Mouse (Mus musculus) liver, adult 10 weeks (tissue): ENCODE results near the gene Hsd17b6. TPM values are rescaled to one million over a fixed set of nuclear protein-coding genes. Genes with fewer than 3 reads are reported as not detected.

ENCODE experiments used
- polyA plus RNA-seq: library from polyadenylated mRNA; stranded (reverse); fragments of 350-450 nt; fragmentation: Illumina TruSeq; extraction: RNeasy Lipid Tissue Mini Kit (QIAGEN cat#74804); gene quantifications from one replicate; pipeline ENCODE4 v1.2.3, GENCODE M21; 2014; ENCODE audit warnings: low read depth, low replicate concordance

Hsd17b6 gene
- 319 TPM for polyA plus RNA-seq

DNA sequence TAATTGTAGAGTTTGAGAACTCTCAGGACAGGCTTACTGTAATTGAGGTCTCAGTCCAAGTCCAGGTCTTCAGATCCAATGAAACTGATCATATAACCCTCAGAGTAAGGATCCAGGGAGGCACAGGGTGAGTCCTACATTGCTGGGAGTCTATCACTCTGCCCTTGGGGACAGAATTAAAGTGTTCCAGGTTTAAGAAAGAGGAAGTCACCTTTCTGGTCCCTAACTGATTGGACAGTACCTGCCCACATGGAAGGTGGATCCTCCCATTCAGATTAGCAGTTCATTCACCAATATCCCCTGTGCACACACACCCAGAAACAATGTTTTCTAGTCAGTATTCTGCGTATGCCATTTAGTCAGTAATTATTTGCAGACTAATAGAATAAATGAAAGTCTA lies at the start of gene Hsd17b6:
Gene Hsd17b6 (minus strand): TSS at position 166 of the 400 bp plus-strand sequence.

DNA sequence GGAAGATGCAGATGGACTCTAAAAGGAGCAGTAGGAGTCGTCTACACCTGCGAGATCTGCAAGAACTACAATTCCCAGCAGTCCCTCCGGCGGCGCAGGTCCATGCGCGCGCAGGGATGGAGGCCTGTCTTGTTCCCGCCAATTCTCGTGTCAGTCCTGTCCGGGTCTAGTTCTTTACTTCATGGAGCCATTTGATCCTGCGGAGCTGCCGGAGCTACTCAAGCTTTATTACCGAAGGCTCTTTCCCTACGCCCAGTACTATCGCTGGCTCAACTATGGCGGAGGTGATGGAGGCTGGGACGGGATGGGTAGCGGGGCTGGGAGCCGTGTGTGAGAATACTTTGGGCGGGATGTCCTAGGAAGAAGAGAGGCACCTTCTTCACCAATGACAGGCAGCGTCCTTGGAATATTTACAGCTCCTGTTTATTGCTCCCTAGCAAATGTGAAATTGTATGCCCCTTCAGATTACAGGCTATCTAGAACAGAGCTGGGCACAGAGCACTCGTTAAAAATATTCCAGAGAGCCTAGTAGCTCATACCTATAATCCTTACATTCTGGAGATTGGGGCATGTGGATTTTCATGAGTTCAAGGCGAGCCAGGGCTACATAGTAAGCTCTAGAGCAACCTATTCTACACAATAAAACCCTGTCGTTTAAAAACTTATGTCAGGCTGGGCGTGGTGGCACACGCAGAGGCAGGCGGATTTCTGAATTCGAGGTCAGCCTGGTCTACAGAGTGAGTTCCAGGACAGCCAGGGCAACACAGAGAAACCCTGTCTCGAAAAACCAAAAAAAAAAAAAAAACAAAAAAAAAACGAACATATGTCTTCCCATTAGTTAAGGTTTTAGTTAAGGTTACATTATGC lies 7.9 kb upstream of the Hsd17b6 start, which contains the start of gene Prim1:
Gene Prim1 (plus strand): TSS at position 101 of the 867 bp plus-strand sequence.

Other genes starting within 250 kb of the Hsd17b6 start
- gene Rdh1, start 247.9 kb downstream of the Hsd17b6 start, polyA plus RNA-seq: 0.48 TPM
- 0.74 TPM for gene Rdh16f1, start 247.8 kb downstream of the Hsd17b6 start, polyA plus RNA-seq
- 71.6 TPM for gene Rdh9, start 231.2 kb downstream of the Hsd17b6 start, polyA plus RNA-seq
- 120 TPM for gene Rdh16, start 206.5 kb downstream of the Hsd17b6 start, polyA plus RNA-seq
- gene Rdh19, start 157.7 kb downstream of the Hsd17b6 start, polyA plus RNA-seq: not detected
- 138 TPM for gene Rdh16f2, start 141.1 kb downstream of the Hsd17b6 start, polyA plus RNA-seq
- gene Rdh7, start 118.8 kb downstream of the Hsd17b6 start, polyA plus RNA-seq: 595 TPM
- 27.0 TPM for gene Sdr9c7, start 109.1 kb downstream of the Hsd17b6 start, polyA plus RNA-seq
- 4.3 TPM for gene Prim1, start 7.6 kb upstream of the Hsd17b6 start, polyA plus RNA-seq
- 612 TPM for gene Naca, start 28.0 kb upstream of the Hsd17b6 start, polyA plus RNA-seq
- 279 TPM for gene Ptges3, start 51.3 kb upstream of the Hsd17b6 start, polyA plus RNA-seq
- gene Atp5b, start 75.7 kb upstream of the Hsd17b6 start, polyA plus RNA-seq: 730 TPM
- 5.9 TPM for gene Baz2a, start 84.0 kb upstream of the Hsd17b6 start, polyA plus RNA-seq
- gene Rbms2, start 172.7 kb upstream of the Hsd17b6 start, polyA plus RNA-seq: 5.7 TPM
- 171 TPM for gene Gls2, start 186.8 kb upstream of the Hsd17b6 start, polyA plus RNA-seq
- gene Spryd4, start 204.2 kb upstream of the Hsd17b6 start, polyA plus RNA-seq: 23.2 TPM
- gene Mip, start 218.2 kb upstream of the Hsd17b6 start, polyA plus RNA-seq: not detected
- gene Timeless, start 224.5 kb upstream of the Hsd17b6 start, polyA plus RNA-seq: 0.69 TPM
- 346 TPM for gene Apon, start 246.5 kb upstream of the Hsd17b6 start, polyA plus RNA-seq